Mouse (Mus musculus) central nervous system, embryonic 18 days (tissue): Measurements from ENCODE around the gene Selenos. TPM values are rescaled to one million over a fixed set of nuclear protein-coding genes. Genes with fewer than 3 reads are reported as not detected.

Experiments
- polyA plus RNA-seq: library from polyadenylated mRNA; depleted of rRNA; stranded (reverse); fragments of >200 nt; gene quantifications from 2 replicates; pipeline ENCODE4 v1.2.3, GENCODE M21; 2012; rRNA removed

Gene Selenos
- 67.4 and 72.2 TPM in 2 replicates for polyA plus RNA-seq

DNA sequence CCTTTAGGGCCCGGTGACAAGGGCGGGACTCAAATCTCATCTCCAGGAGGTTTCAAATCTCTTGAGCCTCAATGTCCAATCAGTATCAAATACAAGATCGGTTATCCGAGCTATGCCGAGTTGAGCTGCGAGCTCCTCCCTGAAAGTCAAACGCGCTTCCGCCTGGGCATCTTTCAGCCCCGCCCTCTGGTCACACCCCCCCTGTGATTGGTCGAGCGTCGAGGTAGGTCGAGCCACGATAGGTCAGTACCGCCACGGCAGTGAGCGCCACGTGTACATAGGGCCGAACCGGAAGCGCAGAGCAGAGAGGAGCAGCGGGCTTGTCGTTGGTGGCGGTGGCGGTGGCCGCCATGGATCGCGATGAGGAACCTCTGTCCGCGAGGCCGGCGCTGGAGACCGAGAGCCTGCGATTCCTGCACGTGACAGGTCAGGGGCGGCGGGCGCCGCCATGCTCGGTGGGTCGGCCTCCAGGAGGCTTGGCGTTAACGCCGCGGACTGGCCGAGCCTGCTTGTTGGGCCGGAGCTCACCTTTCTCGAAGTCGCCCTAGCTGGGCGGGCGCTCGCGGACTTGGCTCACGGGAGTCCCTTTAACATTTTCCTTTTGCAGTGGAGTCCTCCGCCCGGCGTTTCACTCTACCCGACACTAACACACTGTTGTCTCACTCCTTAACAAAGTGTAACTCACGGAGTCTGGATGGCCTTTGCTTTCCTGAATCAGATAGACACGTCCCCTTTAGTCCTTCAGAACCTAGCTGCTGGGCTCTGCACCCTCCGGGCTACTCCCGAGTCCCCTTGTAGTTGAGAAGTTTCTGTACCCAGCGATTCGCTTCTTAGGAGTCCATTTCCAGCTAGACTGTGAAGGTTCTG, at the start of gene Selenos:
Gene Selenos (plus strand): TSS at position 286 of the 867 bp plus-strand sequence.

DNA sequence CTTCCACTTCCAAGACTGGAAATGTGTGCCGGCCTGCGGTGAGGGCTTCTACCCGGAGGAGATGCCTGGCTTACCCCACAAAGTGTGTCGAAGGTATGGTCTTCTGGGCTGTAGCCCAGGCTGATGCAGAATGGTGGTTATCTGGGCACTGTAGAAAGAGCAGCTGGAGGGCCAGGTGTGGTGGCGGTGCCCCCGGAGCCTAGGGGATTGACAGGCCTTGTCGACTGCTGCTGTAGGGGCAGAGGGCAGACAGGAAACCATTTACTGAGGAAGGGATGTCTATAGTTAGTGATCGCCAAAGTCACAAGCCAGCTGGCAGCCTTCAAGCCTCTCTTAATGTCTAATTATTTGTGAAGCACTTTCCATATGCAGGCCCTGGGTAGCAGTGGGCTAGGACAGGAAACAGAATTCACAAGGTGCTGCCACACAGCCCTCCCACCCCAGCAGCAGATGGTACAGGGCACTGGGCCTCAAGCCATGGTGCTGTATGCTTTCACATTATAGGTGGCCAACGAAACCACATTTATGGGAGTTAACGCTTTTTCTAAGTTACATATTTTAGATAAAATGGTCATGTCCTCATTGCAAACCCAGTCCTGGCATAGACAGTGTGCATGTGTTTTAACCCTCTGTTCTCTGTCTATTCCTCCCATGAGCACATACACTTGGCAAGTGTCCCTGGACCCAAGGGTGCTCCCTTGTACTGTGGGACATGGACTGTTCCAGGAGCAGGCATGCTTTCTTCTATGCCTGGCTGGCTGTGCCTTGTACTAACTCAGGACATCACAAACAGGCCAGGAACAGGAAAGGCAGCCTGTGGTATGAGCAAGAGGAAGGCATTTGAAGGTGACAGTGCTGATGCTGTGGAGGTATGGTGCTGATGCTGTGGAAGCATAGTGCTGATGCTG, 35.6 kb upstream of the Selenos start, which contains the start of gene Gm45213:
Gene Gm45213 (plus strand): TSS at position 51 of the 908 bp plus-strand sequence.

DNA sequence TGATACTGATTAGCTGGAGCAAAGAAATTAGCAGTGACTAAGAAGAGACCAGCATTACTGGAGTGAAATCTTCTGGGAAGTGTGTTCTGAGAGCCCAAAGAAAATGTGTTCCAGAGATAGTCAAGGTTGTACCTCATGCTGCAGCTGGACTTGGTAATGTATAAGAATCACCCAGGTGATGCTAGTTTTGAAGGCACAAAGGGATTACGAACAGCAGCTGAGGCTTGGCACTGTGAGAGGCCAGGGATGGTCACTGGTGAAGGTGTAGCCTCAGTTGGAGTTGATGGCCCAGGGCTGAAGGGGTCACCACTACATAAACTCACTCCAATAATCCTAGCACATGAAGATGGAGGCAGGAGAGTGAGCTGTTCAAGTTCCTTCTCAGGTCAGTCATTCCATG, 20.7 kb upstream of the Selenos start, which contains the start of gene Snrpa1:
Gene Snrpa1 (plus strand): TSS at position 301 of the 400 bp plus-strand sequence.

DNA sequence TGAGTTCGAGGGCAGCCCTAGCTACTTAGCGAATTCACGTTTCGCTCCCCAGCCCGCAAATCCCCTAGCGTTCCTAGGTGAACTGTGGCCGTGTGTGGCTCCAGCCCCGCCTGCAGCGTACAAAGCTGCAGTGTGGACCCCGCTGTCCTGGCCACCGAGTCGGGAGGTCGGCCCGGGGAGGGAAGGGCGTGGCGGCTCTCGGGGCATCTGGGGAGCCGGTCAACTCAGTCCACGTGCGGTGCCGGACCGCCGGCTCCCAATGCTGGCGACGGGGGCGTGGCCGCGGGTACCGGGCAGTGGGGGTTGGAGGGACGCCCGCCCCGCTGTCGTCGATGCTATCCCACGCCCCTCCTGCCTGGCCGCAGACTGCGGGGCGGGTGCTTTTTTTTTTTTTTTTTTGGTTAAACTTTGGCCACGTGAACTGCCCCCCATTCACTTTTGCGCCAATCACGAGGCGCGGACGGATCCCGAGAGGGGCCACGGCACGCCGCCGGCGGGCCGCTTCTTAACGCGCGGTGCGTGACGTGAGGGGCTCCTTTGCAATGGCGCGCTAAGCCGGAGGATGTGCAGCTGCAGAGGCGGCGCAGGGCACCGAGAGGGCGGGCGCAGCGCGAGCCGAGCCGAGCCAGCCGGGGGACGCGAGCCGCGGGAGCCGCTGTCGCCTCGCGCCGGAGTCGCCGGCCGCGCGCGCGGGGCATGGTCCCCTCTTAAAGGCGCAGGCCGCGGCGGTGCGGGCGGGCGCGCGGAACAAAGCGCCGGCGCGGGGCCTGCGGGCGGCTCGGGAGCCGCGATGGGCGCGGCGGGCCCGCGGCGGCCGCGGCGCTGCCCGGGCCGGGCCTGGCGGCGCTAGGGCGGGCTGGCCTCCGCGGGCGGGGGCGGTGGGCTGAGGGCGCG, 29.8 kb downstream of the Selenos start, which contains the start of gene Chsy1:
Gene Chsy1 (plus strand): TSS at position 555 of the 894 bp plus-strand sequence.

Other genes with a start within 250 kb of the Selenos start
- gene Pcsk6, start 217.9 kb upstream of the Selenos start, polyA plus RNA-seq, result 4.4 and 5.8 TPM in 2 replicates
- gene Gm45213, start 36.0 kb upstream of the Selenos start, polyA plus RNA-seq, result not detected in 2 replicates
- gene Snrpa1, start 20.6 kb upstream of the Selenos start, polyA plus RNA-seq, result 71.1 and 72.4 TPM in 2 replicates
- 14.1 and 14.2 TPM in 2 replicates for gene Chsy1, start 29.9 kb downstream of the Selenos start, polyA plus RNA-seq